Mouse (Mus musculus) limb, embryonic 11.5 days (tissue): ENCODE measurements at regions not wholly inside any gene's neighbourhood (a gene's known extent, or its start where the extent isn't known, plus 50 kb on each side); places are given as distances from the start of the nearest gene placed in this dataset.

Source experiments
- ATAC-seq: fragments of 200-750 bp; cut with Nextera tagmentation; 2 replicates; pipeline ENCODE4 v1.8.0; 2017; ENCODE audit warnings: low read depth; ENCODE audit not compliant: insufficient number of reproducible peaks, low FRiP score, low TSS enrichment
- DNase-seq: peaks from one replicate; pipeline ENCODE4 v3.0.0-alpha.2; 2015; ENCODE audit warnings: low spot score
- H3K27ac ChIP-seq: fragments of 300-500 bp; sonication (generic); replicated peaks from 2 replicates; pipeline ENCODE4 v1.5.1; 2014; ENCODE audit warnings: low read depth, mild to moderate bottlenecking, low read length
- H3K27me3 ChIP-seq: fragments of 300-500 bp; sonication (generic); 2 replicates; pipeline ENCODE4 v1.6.1; 2014; ENCODE audit warnings: mild to moderate bottlenecking, low read length, mixed read lengths; ENCODE audit not compliant: control insufficient read depth, insufficient read depth
- H3K36me3 ChIP-seq: fragments of 300-500 bp; sonication (generic); 2 replicates; pipeline ENCODE4 v1.6.1; 2014; ENCODE audit warnings: mild to moderate bottlenecking, low read length, moderate library complexity, mixed read lengths; ENCODE audit not compliant: control insufficient read depth, insufficient read depth
- H3K4me1 ChIP-seq: fragments of 300-500 bp; sonication (generic); 2 replicates; pipeline ENCODE4 v1.6.1; 2014; ENCODE audit warnings: low read length, mixed read lengths; ENCODE audit not compliant: control insufficient read depth, insufficient read depth
- H3K4me2 ChIP-seq: fragments of 300-500 bp; sonication (generic); 2 replicates; pipeline ENCODE4 v1.6.1; 2014; ENCODE audit warnings: low read depth, mild to moderate bottlenecking, moderate library complexity; ENCODE audit not compliant: severe bottlenecking
- H3K4me3 ChIP-seq: fragments of 300-500 bp; sonication (generic); 2 replicates; pipeline ENCODE4 v1.5.1; 2014; ENCODE audit warnings: low read depth, low read length
- H3K9ac ChIP-seq: fragments of 300-500 bp; sonication (generic); 2 replicates; pipeline ENCODE4 v1.6.1; 2014; ENCODE audit warnings: mild to moderate bottlenecking, low read length
- H3K9me3 ChIP-seq: fragments of 300-500 bp; sonication (generic); 2 replicates; pipeline ENCODE4 v1.6.1; 2016; ENCODE audit warnings: low read length; ENCODE audit not compliant: control insufficient read depth
- WGBS: fragments of 180-500 bp; shearing (Covaris S2); extraction: QIAGEN DNeasy Blood & Tissue Kit; methylation state at CpG from one replicate; pipeline ENCODE4 v1.1.7; 2014; 5-methylcytosine and 5-hydroxymethylcytosine counted together

- no peaks in the 10 kb centered on the region for H3K36me3 ChIP-seq
- 78% methylated on average over 4 of the region's 4 CpGs for WGBS
Measured at GRCm38 (mm10) chr14:46461960-46462359, 71.5 kb upstream of the Bmp4 start.

GRCm38 (mm10) chr14:46454500-46454899 lies 64.0 kb upstream of the Bmp4 start:
- no peak for ATAC-seq
- Histone ChIP-seq H3K27me3 (no peaks in the 10 kb centered on the region), H3K4me3 (no peak overlapping the region), H3K9me3 (no peaks in the 10 kb centered on the region), H3K36me3 (no peaks in the 10 kb centered on the region), H3K4me2 (no peak overlapping the region), H3K4me1 (no peaks in the 10 kb centered on the region), H3K9ac (no peak overlapping the region), H3K27ac (no peak overlapping the region)
- DNase-seq, result no peak
- WGBS, result 76% methylated on average over 6 of the region's 6 CpGs

More at GRCm38 (mm10) chr14:46461960-46462359, 71.5 kb upstream of the Bmp4 start:
- Histone ChIP-seq H3K9ac (no peak overlapping the region), H3K27ac (no peak overlapping the region), H3K4me3 (no peak overlapping the region), H3K4me1 (no peaks in the 10 kb centered on the region), H3K9me3 (no peaks in the 10 kb centered on the region), H3K27me3 (no peaks in the 10 kb centered on the region), H3K4me2 (no peak overlapping the region)
- DNase-seq (no peak), ATAC-seq (no peak)

GRCm38 (mm10) chr14:46441696-46442095 lies 51.2 kb upstream of the Bmp4 start:
- WGBS, result 88% methylated on average over 6 of the region's 6 CpGs
- Histone ChIP-seq H3K9me3 (no peaks in the 10 kb centered on the region), H3K4me2 (no peak overlapping the region), H3K9ac (no peak overlapping the region), H3K4me1 (peaks cover 6% of the 10 kb centered on the region), H3K27me3 (no peaks in the 10 kb centered on the region), H3K36me3 (no peaks in the 10 kb centered on the region), H3K27ac (no peak overlapping the region), H3K4me3 (no peak overlapping the region)
- ATAC-seq, result no peak
- no peak for DNase-seq
